Mouse (Mus musculus) CD4-positive helper T cell, adult 2 months (primary cell): Measurements from ENCODE around the gene Hoxa1.

Experiments
- DNase-seq: peaks from one replicate; pipeline ENCODE4 v3.0.0-alpha.2; 2012; ENCODE audit warnings: low read depth, missing footprints, low spot score

Gene Hoxa1

GRCm38 (mm10) chr6:52159164-52159761 lies 1.1 kb upstream of the Hoxa1 start:
- no peak for DNase-seq

GRCm38 (mm10) chr6:52157466-52158275 lies 446 bp downstream of the Hoxa1 start:
- DNase-seq: no peak

- DNase-seq: no peak
Measured at GRCm38 (mm10) chr6:52156551-52157200, 1.4 kb downstream of the Hoxa1 start.

- DNase-seq: no peak
Measured at GRCm38 (mm10) chr6:52155471-52155870, 2.6 kb downstream of the Hoxa1 start.

- no peak for DNase-seq
Measured at GRCm38 (mm10) chr6:52154044-52154443, 4.1 kb downstream of the Hoxa1 start.

GRCm38 (mm10) chr6:52153270-52153669 lies 4.8 kb downstream of the Hoxa1 start:
- DNase-seq: no peak

GRCm38 (mm10) chr6:52152226-52153193 lies 5.6 kb downstream of the Hoxa1 start:
- no peak for DNase-seq

GRCm38 (mm10) chr6:52151571-52151970 lies 6.5 kb downstream of the Hoxa1 start:
- no peak for DNase-seq

- no peak for DNase-seq
Measured at GRCm38 (mm10) chr6:52150401-52150966, 7.6 kb downstream of the Hoxa1 start.

- DNase-seq: no peak
Measured at GRCm38 (mm10) chr6:52139115-52139514, 19.0 kb downstream of the Hoxa1 start.

GRCm38 (mm10) chr6:52138576-52138975 lies 19.5 kb downstream of the Hoxa1 start:
- no peak for DNase-seq

DNA sequence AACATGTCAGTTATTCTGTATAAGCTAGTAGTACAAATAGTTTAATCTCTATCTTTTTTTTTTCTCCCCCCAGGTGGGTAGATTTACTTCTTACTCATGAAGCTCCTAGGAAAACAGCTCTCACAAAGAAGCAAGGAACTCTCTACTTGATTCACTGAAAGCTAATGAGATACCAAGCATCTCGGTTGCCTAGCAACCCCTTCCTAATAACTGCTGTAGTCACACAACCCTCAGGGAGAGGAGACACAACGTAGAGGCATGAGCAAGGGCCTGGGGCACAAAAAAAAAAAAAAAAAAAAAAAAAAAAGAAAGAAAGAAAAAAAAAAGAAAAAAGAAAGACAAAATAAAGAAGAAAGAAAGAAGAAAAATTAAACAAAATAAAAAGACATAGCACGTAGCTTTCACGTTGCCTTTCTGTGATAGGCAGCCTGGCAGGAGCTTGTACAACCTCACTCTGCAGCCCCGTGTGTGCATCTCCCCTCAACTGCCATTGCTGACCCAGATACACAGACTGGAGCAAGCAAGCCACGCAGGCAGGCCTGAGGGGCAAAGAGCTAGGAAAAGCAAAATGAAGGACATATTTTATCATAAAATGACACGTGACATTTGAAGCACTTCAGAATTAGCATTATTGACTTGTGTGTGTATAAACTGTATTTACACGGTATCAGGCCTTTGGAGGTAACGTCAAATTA lies 20.1 kb downstream of the Hoxa1 start:
- no peak for DNase-seq

GRCm38 (mm10) chr6:52123673-52124072 lies 34.4 kb downstream of the Hoxa1 start:
- no peak for DNase-seq

GRCm38 (mm10) chr6:52121173-52121572 lies 36.9 kb downstream of the Hoxa1 start:
- no peak for DNase-seq

GRCm38 (mm10) chr6:52118903-52119635 lies 39.0 kb downstream of the Hoxa1 start:
- DNase-seq: no peak

GRCm38 (mm10) chr6:52115899-52116298 lies 42.2 kb downstream of the Hoxa1 start:
- DNase-seq: peak; percentile 79

- peak; percentile 53 for DNase-seq
Measured at GRCm38 (mm10) chr6:52111846-52112245, 46.3 kb downstream of the Hoxa1 start.

- DNase-seq: no peak
Measured at GRCm38 (mm10) chr6:52107400-52107799, 50.7 kb downstream of the Hoxa1 start.

DNA sequence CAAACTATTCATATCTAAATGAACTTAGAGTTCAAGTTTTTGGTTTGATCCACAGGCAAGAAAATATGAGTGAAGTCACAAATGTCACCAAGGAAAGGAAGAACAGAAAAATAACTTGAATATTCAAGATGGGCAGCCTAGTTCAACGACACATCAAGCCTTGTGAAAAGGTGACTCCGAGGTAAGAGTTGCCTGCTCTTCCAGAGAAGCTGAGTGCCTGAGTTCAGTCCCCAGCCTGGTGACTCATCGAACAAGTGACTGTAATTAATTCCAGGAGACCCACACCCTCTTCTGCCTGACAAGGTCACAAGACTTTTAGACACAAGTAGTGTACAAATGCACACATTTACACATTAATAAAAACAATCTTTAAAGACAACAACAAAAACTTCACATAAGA lies 51.4 kb downstream of the Hoxa1 start:
- DNase-seq: no peak

DNA sequence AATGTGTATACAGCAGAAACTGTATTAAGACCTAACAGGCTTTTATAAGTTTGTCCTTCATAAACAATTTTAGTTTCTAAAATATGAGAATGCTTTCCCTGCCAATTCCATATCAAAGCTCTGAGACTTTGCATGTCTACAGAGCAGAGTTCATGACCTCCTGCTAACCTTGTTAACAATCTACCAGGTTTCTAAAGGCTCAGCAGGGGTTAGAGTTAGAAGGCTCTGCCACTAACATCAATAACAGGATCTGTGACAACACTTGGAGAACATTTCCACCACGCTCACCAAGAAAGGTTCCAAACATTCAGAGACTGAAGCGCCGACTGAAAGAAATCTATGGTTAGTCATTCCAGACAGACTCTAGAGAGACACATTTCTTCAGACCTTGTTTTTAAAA lies 51.9 kb downstream of the Hoxa1 start:
- no peak for DNase-seq
